Mouse (Mus musculus) CD4-positive, CD25-positive, alpha-beta regulatory T cell, adult 4 months (primary cell): Measurements from ENCODE around the gene H2-T23. TPM values are rescaled to one million over a fixed set of nuclear protein-coding genes. Genes with fewer than 3 reads are reported as not detected.

ENCODE experiments used
- ATAC-seq: one replicate; pipeline ENCODE4 v1.8.0; 2017
- polyA plus RNA-seq, 2 experiments: library from polyadenylated mRNA; unstranded; fragments of 100-300 nt; shearing (Covaris generic); gene quantifications; one replicate each; pipeline ENCODE4 v1.2.1; 2017

H2-T23 gene
- polyA plus RNA-seq, 2 experiments from 2014 or later = 829 to 1,151 TPM

DNA sequence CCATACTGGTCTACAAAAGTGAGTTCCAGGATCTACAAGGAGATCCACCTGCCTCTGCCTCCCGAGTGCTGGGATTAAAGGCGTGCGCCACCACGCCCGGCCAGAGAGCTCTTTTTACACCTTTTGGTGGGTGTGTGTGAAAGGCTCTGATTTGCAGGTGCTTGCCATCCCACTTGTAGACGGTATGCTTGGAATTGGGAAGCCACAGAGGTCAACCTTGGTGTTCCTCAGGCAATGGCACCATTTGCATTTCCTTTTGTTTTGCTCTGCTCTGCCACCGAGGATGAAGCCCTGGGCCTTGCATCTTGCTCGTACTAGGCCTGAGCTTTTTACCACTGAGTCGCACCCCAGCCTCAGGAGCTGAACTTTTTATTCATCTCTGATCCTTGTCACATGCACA, 50.9 kb downstream of the H2-T23 start:
- ATAC-seq = no peak

DNA sequence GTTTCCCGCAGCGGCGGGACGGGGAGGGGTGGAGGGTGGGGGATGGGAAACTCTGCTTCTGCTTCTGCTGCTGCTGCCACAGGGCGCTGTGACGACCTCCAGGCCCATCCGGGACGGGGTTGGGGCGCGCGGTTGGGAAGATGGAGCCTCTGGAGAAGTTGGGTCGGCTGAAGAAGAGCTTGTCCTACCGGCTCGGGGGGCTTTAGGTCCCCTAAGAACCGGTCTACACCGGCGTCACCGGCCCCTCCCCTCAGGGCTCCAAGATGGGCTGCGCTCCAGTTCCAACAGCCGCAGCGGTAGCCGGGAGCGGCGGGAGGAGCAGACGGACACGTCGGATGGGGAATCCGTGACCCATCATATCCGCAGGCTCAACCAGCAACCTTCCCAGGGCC, 52.3 kb downstream of the H2-T23 start:
- ATAC-seq = no peak

Other genes with a start within 250 kb of the H2-T23 start
- 1 to 10 TPM; 1.1 to 1.9 TPM for gene Ier3, start 211.2 kb downstream of the H2-T23 start, polyA plus RNA-seq
- gene Flot1, start 209.6 kb downstream of the H2-T23 start, polyA plus RNA-seq = 10 to 100 TPM; 24.3 to 30.7 TPM
- gene Tubb5, start 194.5 kb downstream of the H2-T23 start, polyA plus RNA-seq = 100 to 1,000 TPM; 564 to 602 TPM
- 10 to 100 TPM; 10.9 to 13.2 TPM for gene Mdc1, start 191.3 kb downstream of the H2-T23 start, polyA plus RNA-seq
- gene Nrm, start 171.5 kb downstream of the H2-T23 start, polyA plus RNA-seq = 10 to 100 TPM; 35.5 to 43.5 TPM
- 100 to 1,000 TPM; 222 to 223 TPM for gene Ppp1r18, start 167.3 kb downstream of the H2-T23 start, polyA plus RNA-seq
- 10 to 100 TPM; 13.4 to 39.3 TPM for gene Dhx16, start 153.0 kb downstream of the H2-T23 start, polyA plus RNA-seq
- 10 to 100 TPM; 12.6 to 15.3 TPM for gene 2310061I04Rik, start 135.4 kb downstream of the H2-T23 start, polyA plus RNA-seq
- 10 to 100 TPM; 10.3 to 16.9 TPM for gene Atat1, start 122.8 kb downstream of the H2-T23 start, polyA plus RNA-seq
- gene Mrps18b, start 116.5 kb downstream of the H2-T23 start, polyA plus RNA-seq = 10 to 100 TPM; 59.8 to 82.8 TPM
- 10 to 100 TPM; 44.9 to 53.5 TPM for gene Ppp1r10, start 116.4 kb downstream of the H2-T23 start, polyA plus RNA-seq
- 100 to 1,000 TPM; 122 to 174 TPM for gene Abcf1, start 63.1 kb downstream of the H2-T23 start, polyA plus RNA-seq
- 1 to 10 TPM; 8.1 to 9.2 TPM for gene Gnl1, start 53.0 kb downstream of the H2-T23 start, polyA plus RNA-seq
- 10 to 100 TPM; 16.5 to 17.6 TPM for gene Prr3, start 52.6 kb downstream of the H2-T23 start, polyA plus RNA-seq
- gene H2-T24, start 12.3 kb downstream of the H2-T23 start, polyA plus RNA-seq = 10 to 100 TPM; 31.2 to 45.1 TPM
- gene H2-T22, start 9.9 kb upstream of the H2-T23 start, polyA plus RNA-seq = 100 to 1,000 TPM; 407 to 526 TPM
- gene Gm6034, start 10.1 kb upstream of the H2-T23 start, polyA plus RNA-seq = under 1 TPM in 1 of 2 experiments, not detected in 1; 0.66 TPM
- not detected for gene Gm11127, start 25.5 kb upstream of the H2-T23 start, polyA plus RNA-seq
- 1 to 10 TPM; 1.4 to 1.9 TPM for gene Gm19684, start 88.8 kb upstream of the H2-T23 start, polyA plus RNA-seq
- under 1 TPM in 1 of 2 experiments, not detected in 1; 0.62 TPM for gene Gm7030, start 96.6 kb upstream of the H2-T23 start, polyA plus RNA-seq
- 1 to 10 TPM; 2.5 to 5.0 TPM for gene Gm8909, start 135.7 kb upstream of the H2-T23 start, polyA plus RNA-seq
- 1 to 10 TPM in 1 of 2 experiments, under 1 TPM in 1; 0.95 to 1.3 TPM for gene H2-T3, start 157.4 kb upstream of the H2-T23 start, polyA plus RNA-seq
- gene Rpp21, start 225.2 kb upstream of the H2-T23 start, polyA plus RNA-seq = 100 to 1,000 TPM; 191 to 211 TPM
- gene Trim39, start 239.4 kb upstream of the H2-T23 start, polyA plus RNA-seq = 10 to 100 TPM; 17.2 to 25.9 TPM